Comparison of ENCODE assay signal across 15 mouse cellular contexts in genomic region chr4:137081401-137081800, GRCm38 (mm10).
"Had no signal": no experiment of that assay in that cellular context is flagged by ENCODE, and none has a peak within 500 bp of the region (broad histone marks: within the 10 kb centered on the region; RNA-seq: fewer than 3 reads in every experiment).

No protein-coding gene starts in this region.

- H3K36me3 ChIP-seq: neural tube, embryonic 15.5 days; stomach, embryonic 15.5 days had no signal

- H3K27ac ChIP-seq: neural tube, embryonic 15.5 days; stomach, embryonic 15.5 days; stomach, postnatal 0 days had no signal

- H3K9me3 ChIP-seq: neural tube, embryonic 15.5 days; stomach, embryonic 15.5 days had no signal

- H3K27me3 ChIP-seq: neural tube, embryonic 15.5 days; stomach, embryonic 15.5 days had no signal

- DNase-seq: retina, postnatal 1 day; right cerebral cortex, adult 18-20 months; right cerebral cortex, postnatal 14 days; right cerebral cortex, postnatal 25 days; right cerebral cortex, postnatal 4 days; spleen, adult 18-20 months; thymus, adult 18-20 months; thymus, adult 2 months; thymus, postnatal 14 days; thymus, postnatal 25 days; thymus, postnatal 36 days; thymus, postnatal 4 days had no signal

- H3K4me3 ChIP-seq: neural tube, embryonic 15.5 days; stomach, embryonic 15.5 days had no signal

- H3K4me2 ChIP-seq: neural tube, embryonic 15.5 days; stomach, embryonic 15.5 days had no signal

- H3K4me1 ChIP-seq: neural tube, embryonic 15.5 days; stomach, embryonic 15.5 days had no signal

- H3K9ac ChIP-seq: neural tube, embryonic 15.5 days; stomach, embryonic 15.5 days had no signal
